Mouse (Mus musculus) ovary, postnatal 10 days (tissue): ENCODE data around the gene Mcoln1.
A peak's percentile ranks its signal among the peaks of the same experiment; 100 is the strongest.

Source experiments
- DNase-seq: peaks from one replicate; pipeline ENCODE4 v3.0.0; 2022; ENCODE audit warnings: low spot score

Gene Mcoln1

GRCm38 (mm10) chr8:3498583-3498982, 1.7 kb upstream of the Mcoln1 start:
- DNase-seq: no peak

GRCm38 (mm10) chr8:3499751-3500150, 506 bp upstream of the Mcoln1 start:
- no peak for DNase-seq

GRCm38 (mm10) chr8:3502217-3502616, 2.0 kb downstream of the Mcoln1 start:
- DNase-seq: no peak

- no peak for DNase-seq
Measured at GRCm38 (mm10) chr8:3507979-3508754, 7.9 kb downstream of the Mcoln1 start.

- DNase-seq: no peak
Measured at GRCm38 (mm10) chr8:3514681-3515247, 14.5 kb downstream of the Mcoln1 start.

- DNase-seq: peak; percentile 77
Measured at GRCm38 (mm10) chr8:3515260-3515671, 15.0 kb downstream of the Mcoln1 start, which contains the start of gene Pnpla6. Pnpla6 (plus strand) TSS chr8:3515384.

- no peak for DNase-seq
Measured at GRCm38 (mm10) chr8:3515771-3516417, 15.6 kb downstream of the Mcoln1 start.

- peak; percentile 76 for DNase-seq
Measured at GRCm38 (mm10) chr8:3516450-3517116, 16.3 kb downstream of the Mcoln1 start.

GRCm38 (mm10) chr8:3517117-3517495, 16.8 kb downstream of the Mcoln1 start:
- DNase-seq: no peak

GRCm38 (mm10) chr8:3522007-3522697, 21.9 kb downstream of the Mcoln1 start:
- no peak for DNase-seq

GRCm38 (mm10) chr8:3530816-3531215, 30.6 kb downstream of the Mcoln1 start:
- no peak for DNase-seq

GRCm38 (mm10) chr8:3531936-3532335, 31.7 kb downstream of the Mcoln1 start:
- no peak for DNase-seq

GRCm38 (mm10) chr8:3536053-3536841, 36.0 kb downstream of the Mcoln1 start:
- no peak for DNase-seq

- DNase-seq: no peak
Measured at GRCm38 (mm10) chr8:3536940-3537339, 36.7 kb downstream of the Mcoln1 start.

- DNase-seq: no peak
Measured at GRCm38 (mm10) chr8:3537666-3538065, 37.4 kb downstream of the Mcoln1 start.

GRCm38 (mm10) chr8:3539146-3539545, 38.9 kb downstream of the Mcoln1 start:
- DNase-seq: no peak

- DNase-seq: no peak
Measured at GRCm38 (mm10) chr8:3540076-3540475, 39.8 kb downstream of the Mcoln1 start.

GRCm38 (mm10) chr8:3546511-3546910, 46.3 kb downstream of the Mcoln1 start:
- no peak for DNase-seq

- no peak for DNase-seq
Measured at GRCm38 (mm10) chr8:3552240-3552639, 52.0 kb downstream of the Mcoln1 start.

- DNase-seq: no peak
Measured at GRCm38 (mm10) chr8:3556114-3556513, 55.9 kb downstream of the Mcoln1 start.
